Mouse (Mus musculus) liver, embryonic 15.5 days (tissue): ENCODE data around the gene Adm2. TPM values are rescaled to one million over a fixed set of nuclear protein-coding genes. Genes with fewer than 3 reads are reported as not detected.

ENCODE experiments used
- ATAC-seq: fragments of 200-750 bp; cut with Nextera tagmentation; 2 replicates; pipeline ENCODE4 v1.8.0; 2017; ENCODE audit warnings: moderate number of reproducible peaks, mild to moderate bottlenecking, moderate library complexity; ENCODE audit not compliant: insufficient read depth
- H3K27ac ChIP-seq: fragments of 300-500 bp; sonication (generic); replicated peaks from 2 replicates; pipeline ENCODE4 v1.5.1; 2015; ENCODE audit warnings: mild to moderate bottlenecking, inconsistent platforms
- H3K27me3 ChIP-seq: fragments of 300-500 bp; sonication (generic); 2 replicates; pipeline ENCODE4 v1.6.1; 2015; ENCODE audit warnings: mild to moderate bottlenecking, inconsistent platforms
- H3K36me3 ChIP-seq: fragments of 300-500 bp; sonication (generic); replicated peaks from 2 replicates; pipeline ENCODE4 v1.6.1; 2015; ENCODE audit warnings: moderate library complexity, mild to moderate bottlenecking, inconsistent platforms
- H3K4me1 ChIP-seq: fragments of 300-500 bp; sonication (generic); replicated peaks from 2 replicates; pipeline ENCODE4 v1.6.1; 2015; ENCODE audit warnings: inconsistent platforms
- H3K4me2 ChIP-seq: fragments of 300-500 bp; sonication (generic); 2 replicates; pipeline ENCODE4 v1.6.1; 2015; ENCODE audit warnings: moderate library complexity, mild to moderate bottlenecking, inconsistent platforms
- H3K4me3 ChIP-seq: fragments of 300-500 bp; sonication (generic); replicated peaks from 2 replicates; pipeline ENCODE4 v1.5.1; 2015; ENCODE audit warnings: mild to moderate bottlenecking, inconsistent platforms
- H3K9ac ChIP-seq: fragments of 300-500 bp; sonication (generic); 2 replicates; pipeline ENCODE4 v1.6.1; 2015; ENCODE audit warnings: moderate library complexity, mild to moderate bottlenecking, inconsistent platforms
- H3K9me3 ChIP-seq: fragments of 300-500 bp; sonication (generic); replicated peaks from 2 replicates; pipeline ENCODE4 v1.6.1; 2016; ENCODE audit warnings: inconsistent platforms
- WGBS: fragments of 180-500 bp; shearing (Covaris S2); methylation state at CpG from one replicate; pipeline ENCODE4 v1.1.7; 2015; ENCODE audit warnings: mixed read lengths; ENCODE audit not compliant: insufficient replicate concordance; 5-methylcytosine and 5-hydroxymethylcytosine counted together
- polyA plus RNA-seq: library from polyadenylated mRNA; unstranded; fragments of >200 nt; fragmentation: Nextera tagmentation; extraction: Ambion mirVana; gene quantifications from 2 replicates; pipeline ENCODE4 v1.2.1, GENCODE M21; 2015

Gene Adm2
- 1.7 and 2.0 TPM in 2 replicates for polyA plus RNA-seq

DNA sequence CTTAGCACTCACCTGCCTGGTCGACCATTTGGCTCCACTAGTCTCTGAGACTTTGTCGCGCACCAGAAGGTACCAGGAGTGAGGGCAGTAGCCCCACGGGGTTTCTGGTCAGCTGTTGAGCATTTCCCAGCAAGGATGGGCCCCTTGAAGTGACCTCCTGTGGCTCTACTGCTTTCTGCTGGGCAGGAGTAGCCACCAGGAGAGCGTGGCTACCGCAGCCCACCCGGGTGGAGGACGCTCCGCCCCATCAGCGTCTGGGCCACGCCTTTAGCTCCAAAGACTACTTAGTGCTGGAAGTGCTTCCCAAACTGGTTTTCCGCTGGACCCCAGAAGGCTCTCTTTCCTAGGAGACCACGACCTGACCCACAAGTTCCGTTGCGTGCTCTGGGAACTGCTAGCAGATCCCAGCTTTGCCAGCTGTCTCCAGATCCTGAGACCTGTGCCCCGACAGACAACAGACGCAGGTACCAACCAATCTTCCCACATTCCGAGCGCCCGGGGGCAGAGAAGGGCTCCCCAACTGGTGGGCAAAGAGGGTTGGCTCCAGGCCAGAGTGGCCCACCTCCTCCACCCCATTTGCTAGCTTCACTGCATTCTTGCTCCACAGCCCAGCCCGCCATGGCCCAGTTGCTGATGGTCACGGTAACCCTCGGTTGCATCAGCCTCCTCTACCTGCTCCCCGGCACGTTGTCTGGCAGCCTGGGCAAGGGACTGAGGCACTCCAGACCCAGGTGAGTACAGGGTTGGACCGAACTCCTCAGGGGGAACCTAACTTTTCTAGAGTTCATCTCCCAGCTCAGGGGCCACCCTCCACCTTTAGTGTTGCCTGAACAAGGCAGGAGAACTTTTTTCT lies at the start of gene Adm2:
Gene Adm2 (plus strand): TSS at position 51 of the 853 bp plus-strand sequence.
- Histone ChIP-seq H3K36me3 (no peaks in the 10 kb centered on the region), H3K4me1 (peaks cover 30% of the 10 kb centered on the region), H3K9ac (peak within 1 kb of the TSS; percentile 48), H3K4me2 (peak within 1 kb of the TSS; percentile 65), H3K27me3 (peaks cover 49% of the 10 kb centered on the region), H3K27ac (no peak within 1 kb of the TSS), H3K9me3 (no peaks in the 10 kb centered on the region), H3K4me3 (peak within 1 kb of the TSS; percentile 52)
- 12% methylated on average over 26 of the region's 26 CpGs for WGBS
- ATAC-seq: no peak

DNA sequence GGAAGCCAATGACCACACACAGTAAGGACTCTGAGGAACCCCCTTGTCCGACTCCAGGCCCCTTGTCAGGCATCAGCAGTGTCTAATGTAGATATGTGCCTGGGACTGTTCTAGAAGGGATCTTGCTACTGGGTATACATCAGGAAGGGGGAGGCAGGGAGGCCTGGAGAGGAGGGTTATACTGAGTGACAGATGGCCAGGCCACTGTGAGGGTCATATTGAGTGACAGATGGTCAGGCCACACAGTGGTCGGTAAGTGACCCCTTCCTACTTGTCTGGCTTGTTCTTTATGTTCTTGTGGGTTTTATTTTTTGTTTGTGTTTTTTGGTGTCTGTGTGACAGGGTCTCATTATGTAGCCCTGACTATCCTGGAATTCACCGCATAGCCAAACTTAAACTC lies 47.0 kb upstream of the Adm2 start:
- 78% methylated on average over 3 of the region's 3 CpGs for WGBS
- H3K27me3 ChIP-seq: no peaks in the 10 kb centered on the region
- no peak overlapping the region for H3K4me3 ChIP-seq
- peaks cover 83% of the 10 kb centered on the region for H3K36me3 ChIP-seq
- no peaks in the 10 kb centered on the region for H3K4me1 ChIP-seq
- no peak overlapping the region for H3K27ac ChIP-seq
- no peak overlapping the region for H3K4me2 ChIP-seq
- no peaks in the 10 kb centered on the region for H3K9me3 ChIP-seq
- H3K9ac ChIP-seq: no peak overlapping the region
- no peak for ATAC-seq

DNA sequence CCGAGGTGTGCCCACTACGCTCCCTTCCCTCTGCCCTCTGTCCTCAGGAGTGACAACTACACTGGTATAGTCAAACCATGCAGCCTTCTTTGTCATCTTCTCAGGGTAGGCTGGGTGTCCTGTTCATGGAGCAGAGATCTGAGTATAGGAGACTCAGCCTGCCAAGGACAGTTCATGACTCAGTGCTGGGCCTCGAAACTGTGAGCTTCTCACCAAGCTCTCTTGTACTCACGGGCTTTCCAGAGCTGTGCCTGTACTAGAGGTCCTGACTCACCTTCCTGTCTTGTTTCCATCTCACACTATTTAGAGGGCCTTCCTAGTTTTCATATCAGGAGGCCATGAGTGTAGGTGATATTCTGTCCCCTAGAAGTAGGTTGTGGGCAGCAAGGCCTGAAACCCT lies 45.2 kb upstream of the Adm2 start:
- Histone ChIP-seq H3K4me1 (no peaks in the 10 kb centered on the region), H3K36me3 (peaks cover 92% of the 10 kb centered on the region), H3K4me3 (no peak overlapping the region), H3K27me3 (no peaks in the 10 kb centered on the region), H3K9ac (no peak overlapping the region), H3K27ac (no peak overlapping the region), H3K4me2 (no peak overlapping the region), H3K9me3 (no peaks in the 10 kb centered on the region)
- ATAC-seq: no peak
- 89% methylated on average over 4 of the region's 4 CpGs for WGBS

DNA sequence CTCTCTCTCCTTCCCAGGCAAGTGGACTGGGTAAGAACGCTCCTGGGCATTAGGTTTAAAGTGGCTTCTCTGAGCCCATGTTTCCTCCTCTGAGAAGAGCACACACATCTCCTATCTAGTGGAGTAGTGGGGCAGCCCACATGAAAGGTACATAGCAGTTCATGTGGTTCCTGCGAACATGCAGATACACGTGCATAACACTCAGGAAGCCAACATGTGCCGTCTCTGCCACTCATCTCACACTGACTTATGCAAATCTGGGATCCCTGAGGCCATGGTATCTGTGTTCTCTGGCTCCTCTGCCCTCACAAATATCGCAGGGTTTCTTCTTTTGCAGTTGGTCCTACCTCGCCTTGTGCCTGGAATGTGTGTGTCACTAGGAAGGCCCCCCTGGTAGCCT lies 40.0 kb upstream of the Adm2 start:
- no peak for ATAC-seq
- Histone ChIP-seq H3K9ac (no peak overlapping the region), H3K27ac (no peak overlapping the region), H3K4me3 (no peak overlapping the region), H3K4me1 (peaks cover 40% of the 10 kb centered on the region), H3K9me3 (no peaks in the 10 kb centered on the region), H3K27me3 (no peaks in the 10 kb centered on the region), H3K4me2 (no peak overlapping the region), H3K36me3 (peaks cover 85% of the 10 kb centered on the region)
- 81% methylated on average over 6 of the region's 6 CpGs for WGBS

DNA sequence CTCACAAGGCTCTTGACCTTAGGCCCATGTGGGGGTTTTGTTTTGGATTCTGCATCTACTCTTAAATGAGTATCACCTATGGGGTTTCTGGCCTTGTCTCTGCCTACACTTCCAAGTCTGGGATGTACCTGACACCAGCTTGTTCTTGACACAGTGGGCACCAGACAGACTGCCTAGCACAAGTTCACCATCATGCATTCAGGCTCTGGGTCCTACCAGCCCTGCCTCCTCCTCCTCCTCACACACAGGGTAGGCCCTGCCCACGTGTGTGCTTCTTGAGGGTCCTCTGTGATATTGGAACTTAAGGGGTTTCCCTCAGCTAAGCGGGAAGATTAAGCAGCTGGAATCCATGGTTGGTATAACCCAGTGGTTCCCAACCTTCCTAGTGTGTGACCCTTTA lies 38.4 kb upstream of the Adm2 start:
- peaks cover 42% of the 10 kb centered on the region for H3K4me1 ChIP-seq
- H3K4me3 ChIP-seq: no peak overlapping the region
- peaks cover 85% of the 10 kb centered on the region for H3K36me3 ChIP-seq
- no peak for ATAC-seq
- H3K27me3 ChIP-seq: no peaks in the 10 kb centered on the region
- H3K9me3 ChIP-seq: no peaks in the 10 kb centered on the region
- no peak overlapping the region for H3K4me2 ChIP-seq
- H3K9ac ChIP-seq: no peak overlapping the region
- 68% methylated on average over 2 of the region's 2 CpGs for WGBS
- peak overlapping the region; percentile 84 for H3K27ac ChIP-seq

DNA sequence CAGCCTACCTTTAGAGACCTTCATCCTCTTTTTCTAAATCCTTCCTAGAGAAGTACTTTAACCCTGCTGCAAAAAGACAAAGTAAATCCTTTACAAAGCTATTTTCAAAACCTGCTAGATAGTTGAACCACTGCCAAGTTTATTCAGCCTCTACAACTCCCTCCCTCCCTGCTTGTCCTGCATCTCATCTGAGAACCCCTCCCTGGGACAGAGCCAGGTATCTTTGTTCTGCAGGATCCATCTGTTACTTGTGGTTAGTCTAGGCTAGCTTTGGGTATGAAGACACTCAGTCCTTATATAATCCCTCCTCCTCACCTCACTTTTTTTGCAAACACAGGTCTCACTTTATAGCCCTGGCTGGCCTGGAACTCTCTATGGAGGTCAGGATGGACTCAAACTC lies 37.5 kb upstream of the Adm2 start:
- peak; percentile 82 for ATAC-seq
- H3K9ac ChIP-seq: no peak overlapping the region
- peaks cover 42% of the 10 kb centered on the region for H3K4me1 ChIP-seq
- no peaks in the 10 kb centered on the region for H3K27me3 ChIP-seq
- peaks cover 85% of the 10 kb centered on the region for H3K36me3 ChIP-seq
- H3K27ac ChIP-seq: peak overlapping the region; percentile 84
- H3K4me3 ChIP-seq: no peak overlapping the region
- no peaks in the 10 kb centered on the region for H3K9me3 ChIP-seq
- peak overlapping the region; percentile 69 for H3K4me2 ChIP-seq

DNA sequence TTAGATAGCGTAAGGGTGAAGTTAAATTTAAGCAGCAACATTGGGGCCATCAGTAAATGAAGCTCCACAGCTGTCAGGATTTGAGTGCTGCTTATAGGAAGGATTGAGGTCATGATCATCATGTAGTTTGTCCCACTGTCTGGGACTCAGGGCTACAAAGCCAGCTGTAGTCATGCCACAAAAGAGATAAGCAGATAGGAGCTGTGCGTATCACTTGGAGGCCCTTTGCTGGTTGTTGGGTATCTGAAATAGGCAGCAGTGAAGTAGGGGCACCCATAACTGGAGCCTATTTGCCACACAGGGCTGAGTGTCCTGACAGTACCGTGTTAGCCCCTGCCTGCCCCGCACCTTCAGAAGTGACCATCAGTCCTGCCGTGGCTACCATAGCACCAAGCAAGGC lies 37.0 kb upstream of the Adm2 start:
- H3K27me3 ChIP-seq: no peaks in the 10 kb centered on the region
- 39% methylated on average over 5 of the region's 5 CpGs for WGBS
- peak overlapping the region; percentile 84 for H3K27ac ChIP-seq
- peak overlapping the region; percentile 69 for H3K4me2 ChIP-seq
- H3K9ac ChIP-seq: peak overlapping the region; percentile 45; the same call in 1 of the 2 replicates
- peak overlapping the region; percentile 36 for H3K4me3 ChIP-seq
- peaks cover 85% of the 10 kb centered on the region for H3K36me3 ChIP-seq
- peaks cover 42% of the 10 kb centered on the region for H3K4me1 ChIP-seq
- peak; percentile 93 for ATAC-seq
- H3K9me3 ChIP-seq: no peaks in the 10 kb centered on the region

DNA sequence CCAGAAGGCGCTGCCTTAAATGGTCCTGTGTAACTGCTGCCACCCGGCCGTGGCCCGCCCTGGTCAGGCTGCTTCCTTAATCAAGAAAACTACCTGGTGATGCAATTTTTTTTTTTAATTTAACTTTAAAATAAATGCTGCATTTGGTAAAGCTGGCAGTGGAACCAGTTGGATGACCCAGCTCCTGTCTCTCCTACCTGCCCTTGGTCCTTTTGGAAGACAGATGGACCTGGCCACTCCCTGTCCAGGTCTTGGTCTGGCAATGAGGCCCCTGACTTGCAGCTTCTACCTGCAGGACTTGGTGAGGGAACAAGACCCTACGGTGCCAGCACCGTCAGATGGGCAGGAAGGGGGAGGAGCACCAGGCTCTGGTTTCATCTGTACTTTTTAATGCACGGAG lies 36.4 kb upstream of the Adm2 start:
- H3K4me1 ChIP-seq: peaks cover 45% of the 10 kb centered on the region
- no peaks in the 10 kb centered on the region for H3K9me3 ChIP-seq
- H3K27ac ChIP-seq: peak overlapping the region; percentile 84
- H3K4me2 ChIP-seq: peak overlapping the region; percentile 69
- WGBS: 56% methylated on average over 7 of the region's 7 CpGs
- peak overlapping the region; percentile 45; the same call in 1 of the 2 replicates for H3K9ac ChIP-seq
- 0 out of 2 replicates have a peak, but pooled peaks have one; percentile 29 for ATAC-seq
- peak overlapping the region; percentile 36 for H3K4me3 ChIP-seq
- no peaks in the 10 kb centered on the region for H3K27me3 ChIP-seq
- H3K36me3 ChIP-seq: peaks cover 84% of the 10 kb centered on the region

DNA sequence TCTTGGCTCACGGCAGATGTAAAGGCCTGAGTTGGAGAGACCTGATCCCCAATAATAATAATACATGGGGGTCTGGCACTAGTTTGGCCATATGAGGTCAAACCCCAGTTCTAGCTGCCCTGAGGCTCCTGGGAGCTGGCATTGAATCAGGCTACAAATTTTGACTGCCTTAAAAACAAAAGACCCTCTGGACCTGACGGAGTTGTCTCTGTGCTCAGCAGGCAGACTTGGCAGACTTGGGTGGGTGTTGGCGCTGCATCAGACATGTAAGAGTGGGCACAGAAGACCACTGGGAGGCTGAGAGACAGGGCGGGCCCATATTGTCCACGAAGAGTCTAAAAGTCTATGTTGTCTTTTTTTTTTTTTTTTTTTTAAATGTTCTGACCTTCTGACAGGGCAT lies 35.9 kb upstream of the Adm2 start:
- Histone ChIP-seq H3K4me2 (peak overlapping the region; percentile 69), H3K9ac (0 out of 2 replicates have a peak overlapping the region, but pooled peaks have one; percentile 45), H3K27ac (no peak overlapping the region), H3K9me3 (no peaks in the 10 kb centered on the region), H3K4me3 (peak overlapping the region; percentile 36; the same call in 1 of the 2 replicates), H3K4me1 (peaks cover 49% of the 10 kb centered on the region), H3K36me3 (peaks cover 81% of the 10 kb centered on the region), H3K27me3 (no peaks in the 10 kb centered on the region)
- ATAC-seq: no peak
- 77% methylated on average over 5 of the region's 5 CpGs for WGBS

DNA sequence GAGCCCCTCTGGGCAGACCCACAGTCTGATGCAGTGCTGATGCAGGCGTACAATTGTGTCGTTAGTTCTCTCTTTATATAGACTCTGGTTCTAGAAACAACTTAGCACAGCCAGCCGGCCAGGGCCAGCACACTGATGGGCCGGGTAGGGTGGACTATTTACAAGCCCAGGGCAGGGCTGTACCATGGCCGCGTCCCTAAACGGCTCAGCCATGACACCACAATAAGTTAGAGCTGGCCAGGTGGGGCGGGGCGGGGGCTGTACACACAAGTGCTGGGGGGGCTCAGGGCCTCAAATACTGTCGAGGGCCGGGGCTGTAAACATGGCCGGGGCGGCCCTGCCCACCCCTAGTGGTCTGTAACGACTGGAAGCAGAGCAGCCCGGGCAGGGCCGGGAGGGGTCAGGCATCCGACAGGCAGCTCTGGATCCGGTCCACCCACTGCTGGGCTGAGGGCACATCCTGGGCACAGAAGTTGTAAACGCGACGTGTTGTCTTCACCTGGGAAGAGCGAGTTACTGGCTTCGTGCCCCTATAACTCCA lies 34.2 kb upstream of the Adm2 start:
- Histone ChIP-seq H3K4me2 (no peak overlapping the region), H3K27me3 (no peaks in the 10 kb centered on the region), H3K36me3 (peaks cover 77% of the 10 kb centered on the region), H3K27ac (no peak overlapping the region), H3K4me3 (no peak overlapping the region), H3K9ac (no peak overlapping the region), H3K4me1 (peaks cover 61% of the 10 kb centered on the region), H3K9me3 (no peaks in the 10 kb centered on the region)
- no peak for ATAC-seq
- WGBS: 85% methylated on average over 23 of the region's 23 CpGs

DNA sequence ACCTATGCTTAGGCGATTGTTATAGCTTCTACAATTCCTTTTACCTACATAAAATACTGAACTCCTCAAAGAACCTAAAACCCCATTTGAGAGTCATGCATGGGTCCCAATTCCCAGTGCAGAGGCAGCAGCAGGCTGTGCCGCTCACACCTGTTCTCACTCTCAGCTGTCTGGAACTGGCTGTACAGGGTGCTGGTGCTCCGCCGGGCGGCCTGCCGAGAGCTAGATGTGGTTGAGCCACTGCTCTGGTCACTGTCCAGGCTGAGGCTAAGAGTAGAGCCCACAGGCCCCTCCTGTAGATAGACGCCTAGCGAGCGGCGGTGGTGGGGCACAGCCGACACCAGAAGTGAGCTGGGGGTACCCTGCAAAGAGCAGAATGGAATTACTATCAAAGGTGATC lies 33.1 kb upstream of the Adm2 start:
- H3K4me2 ChIP-seq: no peak overlapping the region
- H3K9me3 ChIP-seq: no peaks in the 10 kb centered on the region
- H3K9ac ChIP-seq: no peak overlapping the region
- no peak overlapping the region for H3K27ac ChIP-seq
- peaks cover 78% of the 10 kb centered on the region for H3K36me3 ChIP-seq
- H3K27me3 ChIP-seq: no peaks in the 10 kb centered on the region
- H3K4me1 ChIP-seq: peaks cover 52% of the 10 kb centered on the region
- no peak overlapping the region for H3K4me3 ChIP-seq
- 87% methylated on average over 11 of the region's 11 CpGs for WGBS
- ATAC-seq: no peak
